Mouse (Mus musculus) layer of hippocampus, postnatal 36 days (tissue): ENCODE measurements around the gene Gm525. TPM values are rescaled to one million over a fixed set of nuclear protein-coding genes. Genes with fewer than 3 reads are reported as not detected.

Source experiments
- DNase-seq, 2 experiments: peaks; one replicate each; pipeline ENCODE4 v3.0.0; 2022
- total RNA-seq, 2 experiments: library from RNA; stranded (reverse); gene quantifications; 2 replicates each; pipeline ENCODE4 v1.2.3; 2021

The Gm525 gene
- total RNA-seq, 2 experiments from 2014 or later: not detected

DNA sequence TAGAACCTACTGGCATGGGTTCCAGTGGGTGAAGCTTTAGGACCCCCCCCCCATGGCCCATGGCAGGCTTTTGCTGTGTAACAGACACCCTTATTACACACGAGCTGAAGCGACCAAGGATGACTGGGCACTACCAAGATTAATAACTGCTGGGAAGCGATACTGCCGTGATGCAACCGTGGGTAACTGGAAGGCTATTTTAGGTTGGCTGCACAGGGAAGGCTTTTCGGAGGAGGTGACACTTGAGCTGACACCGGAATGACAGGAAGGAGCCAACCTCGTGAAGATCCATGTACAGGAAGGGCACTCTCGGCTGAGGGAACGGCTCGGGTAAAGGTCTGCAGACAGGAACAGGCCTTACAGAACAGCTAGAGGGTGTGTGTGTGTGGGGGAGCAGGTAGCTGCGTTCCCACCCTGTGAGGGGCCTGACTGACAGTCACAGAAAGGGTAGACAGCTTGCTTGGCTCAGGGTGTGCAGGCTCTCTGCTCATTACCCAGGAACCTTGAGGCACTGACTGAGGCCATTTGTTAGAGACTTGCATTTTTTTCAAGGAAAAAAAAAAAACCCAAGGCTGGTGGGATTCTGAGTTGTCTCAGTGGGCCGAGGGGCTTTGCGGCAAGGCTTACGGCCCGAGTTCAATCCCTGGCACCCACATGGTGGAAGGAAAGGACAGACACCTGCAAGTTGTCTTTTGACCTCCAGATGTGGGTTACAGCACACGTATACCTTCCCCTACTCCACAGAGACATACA lies 24.6 kb downstream of the Gm525 start:
- DNase-seq: no peak

DNA sequence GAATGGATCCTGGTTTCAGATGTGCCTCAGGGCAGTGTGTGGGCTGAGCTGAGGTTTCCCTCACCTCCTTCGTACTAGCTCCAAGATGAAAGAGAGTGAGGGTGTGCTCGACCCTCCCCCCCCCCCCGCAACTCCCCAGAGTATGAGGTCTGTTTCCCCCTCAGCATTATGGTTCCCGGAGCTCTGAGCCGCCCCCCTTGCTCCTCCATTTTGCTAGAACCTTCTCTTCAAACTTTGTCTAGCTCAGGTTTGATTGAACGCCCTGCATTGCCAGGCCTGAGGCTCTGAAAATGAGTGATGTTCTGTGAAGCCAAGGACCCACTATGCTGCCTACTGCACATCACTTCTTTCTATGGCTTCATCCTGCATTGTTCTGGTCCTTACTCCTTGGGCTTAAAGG lies 25.3 kb downstream of the Gm525 start:
- DNase-seq: no peak

DNA sequence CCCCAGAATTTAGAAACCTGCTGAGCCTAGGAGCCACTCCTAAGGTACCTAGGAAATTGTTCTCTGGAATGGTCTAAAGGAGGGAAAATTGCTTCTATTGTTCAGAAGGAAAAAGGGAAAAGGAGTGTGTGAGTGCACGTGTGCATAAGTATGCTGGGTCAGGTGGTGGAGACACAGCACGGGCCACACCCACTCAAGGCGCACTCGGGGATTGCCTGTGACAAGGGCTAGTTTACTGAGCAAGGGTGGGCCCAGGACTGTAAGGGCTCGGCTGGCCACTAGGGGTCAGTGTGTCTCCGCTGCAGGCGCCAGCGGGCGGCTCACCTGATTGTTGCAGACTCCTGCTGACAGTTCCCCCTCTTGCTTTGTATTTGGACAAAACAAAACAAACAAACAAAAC lies 26.8 kb downstream of the Gm525 start:
- peak; percentile 75 to 81 for DNase-seq

DNA sequence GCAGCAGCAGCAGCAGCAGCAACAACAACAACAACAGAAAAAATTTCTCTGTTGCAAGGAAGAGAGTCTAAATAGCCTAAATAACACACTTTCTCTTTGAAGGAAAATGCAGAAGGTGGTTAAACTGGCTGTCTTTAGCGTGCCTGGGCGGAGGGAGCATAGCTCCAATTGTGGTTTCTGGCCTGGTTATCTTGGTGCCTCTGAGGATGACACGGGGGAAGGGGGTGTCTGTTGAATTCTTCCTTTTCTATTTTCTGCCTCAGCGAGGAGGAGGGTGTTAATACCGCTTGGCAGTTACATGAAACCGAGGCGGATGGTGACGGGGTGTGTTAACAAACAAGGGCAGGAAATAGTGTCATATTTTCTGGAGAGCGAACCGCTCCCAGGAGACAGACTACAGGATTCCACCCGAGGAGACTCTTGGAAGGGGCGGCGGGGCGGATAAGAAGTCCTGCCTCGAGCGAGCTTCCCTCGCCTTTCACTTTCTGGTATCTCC lies 27.2 kb downstream of the Gm525 start:
- peak; percentile 30 to 40 for DNase-seq

DNA sequence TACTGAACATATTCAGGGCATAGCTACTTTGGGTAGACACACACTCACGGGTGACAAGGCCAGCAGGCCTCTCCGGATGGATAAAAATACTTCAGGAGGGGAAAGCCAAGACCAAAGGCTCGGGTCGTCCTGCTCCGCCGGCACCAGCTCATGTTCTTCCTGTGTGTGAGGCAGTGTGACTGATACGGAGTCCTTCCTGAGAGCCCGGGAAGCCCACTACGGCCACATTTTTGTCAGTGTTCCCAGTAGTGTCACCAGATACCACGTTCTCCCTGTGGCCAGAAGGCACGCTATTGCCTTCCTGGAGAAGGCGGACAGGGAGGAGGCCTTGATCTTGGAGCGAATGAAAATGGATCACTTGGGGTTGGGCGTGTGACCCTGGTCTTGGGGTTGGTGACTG lies 29.5 kb downstream of the Gm525 start:
- no peak for DNase-seq

DNA sequence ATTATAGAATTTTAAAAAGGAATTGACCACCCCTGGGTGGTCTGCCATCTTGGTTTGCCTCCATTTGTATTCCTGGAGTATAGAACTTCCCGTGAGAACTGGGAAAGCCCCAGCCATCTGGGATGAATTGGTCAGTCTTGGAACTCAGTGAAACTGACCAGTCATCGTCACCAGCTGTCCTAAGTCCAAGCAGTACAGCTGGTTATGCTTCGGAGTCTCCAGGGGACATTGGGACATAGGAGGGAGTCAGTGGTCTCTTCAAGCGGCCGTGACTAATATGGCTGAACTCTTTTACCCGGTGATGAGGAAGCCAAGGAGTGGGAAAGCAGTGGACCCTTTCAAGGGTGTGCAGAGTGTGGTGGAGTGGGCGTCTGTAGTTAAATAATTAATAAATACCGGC lies 31.6 kb downstream of the Gm525 start:
- DNase-seq: no peak

DNA sequence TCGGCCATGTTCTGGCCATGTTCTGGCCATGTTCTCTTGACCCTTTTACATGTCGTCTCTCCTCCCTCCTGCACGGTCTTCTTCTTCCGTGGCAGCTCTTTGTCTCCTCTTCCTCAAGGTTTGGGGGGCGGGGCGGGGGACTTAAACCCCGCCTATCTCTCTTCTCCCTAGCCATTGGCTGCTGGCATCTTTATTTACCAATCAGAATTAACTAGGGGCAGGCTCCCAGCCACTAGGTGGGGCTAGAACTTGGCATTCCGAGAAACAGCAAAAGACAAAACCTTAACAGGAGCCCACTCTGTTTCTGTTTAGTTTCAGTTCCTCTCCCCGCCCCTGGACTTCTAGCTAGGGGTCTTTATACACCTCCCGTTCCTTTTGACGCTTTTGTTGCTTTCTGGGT lies 32.2 kb downstream of the Gm525 start:
- DNase-seq: no peak

DNA sequence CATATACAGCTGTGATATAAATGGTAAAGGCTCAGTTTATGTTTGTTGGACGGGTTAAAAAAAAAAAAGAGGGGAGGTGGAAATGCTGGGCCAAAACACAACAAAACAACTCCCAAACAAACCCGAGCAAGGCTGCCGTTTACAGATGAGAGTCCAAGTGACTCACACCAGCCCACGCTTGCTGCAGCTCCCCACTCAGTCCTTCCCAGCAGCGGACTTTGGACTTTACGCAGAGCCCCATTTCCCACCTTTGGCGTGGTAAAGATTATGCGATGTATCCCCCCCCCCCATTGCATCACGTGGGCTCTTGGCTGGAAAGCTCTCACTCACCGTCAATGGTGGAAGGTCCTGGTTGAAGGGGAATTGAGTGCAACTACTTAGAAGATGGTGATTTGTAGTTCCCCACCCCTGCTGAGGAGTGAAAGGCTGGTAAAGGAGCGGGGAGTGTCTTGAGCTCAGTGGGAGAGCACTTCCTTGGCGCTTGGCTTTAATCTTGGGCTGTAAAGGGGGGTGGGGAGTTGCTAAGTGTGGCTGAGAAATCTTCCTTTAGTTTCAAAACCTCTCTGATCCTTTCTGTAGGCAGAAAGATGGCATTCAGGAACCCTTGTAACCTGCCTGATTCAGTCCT lies 33.7 kb downstream of the Gm525 start:
- DNase-seq: no peak

DNA sequence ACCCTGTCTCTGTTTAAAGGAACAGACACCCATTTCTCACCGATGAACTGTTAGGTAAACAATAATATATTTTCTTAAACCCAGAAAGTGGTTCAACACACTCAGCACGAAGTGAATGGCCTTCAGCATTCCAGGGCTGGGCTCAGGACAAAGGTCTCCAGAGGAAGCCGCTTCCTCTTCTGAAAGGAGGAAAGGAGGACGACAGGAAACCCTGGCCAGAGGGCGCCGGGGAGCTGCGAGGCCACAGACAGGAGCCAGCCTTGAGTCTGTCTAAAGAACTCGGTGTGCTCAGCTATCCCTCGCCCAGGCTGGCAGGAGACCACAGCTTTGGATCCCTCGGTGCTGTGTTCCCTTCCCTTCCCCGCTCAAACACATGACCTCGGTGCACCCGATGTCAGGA lies 50.8 kb downstream of the Gm525 start:
- no peak for DNase-seq

DNA sequence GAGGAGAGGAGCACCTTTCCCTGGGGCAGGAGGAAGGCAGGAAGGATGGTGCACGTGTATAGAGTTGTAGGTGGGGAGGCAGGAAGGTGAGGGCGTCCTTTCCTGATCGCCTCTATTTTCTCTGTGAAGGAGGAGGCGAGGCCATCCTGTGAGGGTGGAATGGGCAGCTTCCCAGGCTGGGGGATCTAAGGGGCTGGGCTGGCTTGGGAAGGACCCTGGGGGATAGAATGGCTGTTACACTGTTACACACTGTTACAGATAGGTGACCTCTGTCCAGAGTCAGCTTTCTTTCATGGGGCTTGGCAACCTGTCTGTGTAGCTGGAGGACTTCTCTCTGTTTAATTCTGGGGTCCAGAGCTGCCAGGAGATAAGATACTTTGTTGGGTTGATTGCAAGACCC lies 57.2 kb downstream of the Gm525 start:
- no peak for DNase-seq

DNA sequence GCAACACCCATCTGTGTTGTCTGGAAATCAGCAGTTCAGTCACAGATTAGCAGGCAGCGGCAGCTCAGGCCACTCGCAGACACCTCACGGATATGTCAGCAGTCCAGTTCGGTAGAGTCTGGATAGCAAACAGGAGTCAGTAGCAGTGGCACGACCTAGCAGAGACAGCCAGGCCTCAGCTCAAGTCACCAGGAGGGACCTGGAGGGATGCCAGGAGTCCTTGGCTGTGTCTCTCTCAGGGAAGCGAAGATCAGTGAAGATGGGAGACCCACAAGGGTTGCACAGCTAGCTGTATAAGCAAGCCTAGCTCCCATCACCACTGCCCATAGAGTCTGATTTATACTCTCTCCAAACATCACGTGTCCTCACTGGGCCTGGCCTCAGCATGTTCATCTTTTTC lies 58.8 kb downstream of the Gm525 start:
- DNase-seq: no peak

DNA sequence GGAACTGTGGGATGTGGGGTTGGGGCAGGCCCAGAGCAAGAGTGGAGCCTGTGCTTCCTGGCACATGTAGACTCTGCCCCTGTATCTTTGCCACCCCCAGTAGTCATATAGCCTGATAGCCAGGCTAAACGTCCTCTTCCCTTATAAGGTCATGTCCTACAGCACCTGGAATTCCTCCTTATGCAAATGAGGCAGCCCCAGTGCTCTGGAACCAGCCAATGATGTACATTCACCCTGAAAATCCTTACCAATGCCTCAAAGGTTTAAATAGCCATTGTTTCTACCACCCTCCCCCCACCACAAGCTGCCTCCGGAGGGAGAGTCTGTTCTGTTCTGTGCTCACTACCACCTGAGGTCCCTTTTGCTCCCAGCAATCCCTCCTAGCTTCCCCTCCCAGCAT lies 60.6 kb downstream of the Gm525 start:
- DNase-seq: no peak

DNA sequence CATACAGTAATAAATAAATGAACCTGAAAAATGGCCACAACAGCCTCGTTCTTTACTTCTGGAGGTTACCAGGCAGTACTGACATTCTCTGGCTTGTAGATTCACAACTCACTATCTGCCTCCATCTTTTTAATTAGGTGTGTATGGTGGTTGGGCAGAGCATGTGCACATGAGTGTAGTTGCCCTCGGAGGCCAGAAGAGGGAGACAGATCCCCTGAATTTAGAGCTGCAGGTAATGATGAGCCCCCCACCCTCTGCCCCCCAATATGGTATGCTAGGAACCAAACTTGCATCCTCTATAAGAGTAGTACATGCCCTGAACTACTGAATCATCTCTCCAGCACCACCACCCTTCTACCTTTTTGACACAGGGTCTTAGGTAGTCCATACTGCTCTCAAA lies 64.3 kb downstream of the Gm525 start:
- no peak for DNase-seq

Other genes with a start within 250 kb of the Gm525 start
- gene Akap1, start 209.3 kb upstream of the Gm525 start, total RNA-seq: 10 to 100 TPM; 38.1 to 40.0 TPM
- gene Scpep1, start 118.4 kb upstream of the Gm525 start, total RNA-seq: 10 to 100 TPM; 12.9 to 13.1 TPM
- not detected for gene Elobl, start 106.9 kb upstream of the Gm525 start, total RNA-seq
- gene Coil, start 103.6 kb upstream of the Gm525 start, total RNA-seq: 10 to 100 TPM; 17.5 to 19.4 TPM
- 1 to 10 TPM; 3.4 to 4.5 TPM for gene Trim25, start 74.5 kb upstream of the Gm525 start, total RNA-seq
- gene Dgke, start 7.0 kb upstream of the Gm525 start, total RNA-seq: 10 to 100 TPM; 44.1 to 44.9 TPM
- 10 to 100 TPM in 1 of 2 experiments, 1 to 10 TPM in 1; 9.5 to 10.4 TPM for gene Nog, start 228.5 kb downstream of the Gm525 start, total RNA-seq